In genomic region chr5:53524831-53525230, GRCm38 (mm10) we compare ENCODE assay signal across 22 mouse cellular contexts. TPM values are rescaled to one million over a fixed set of nuclear protein-coding genes. Genes with fewer than 3 reads are reported as not detected.
DNase-seq lines count a peak whose midpoint lies in the region; ATAC-seq and TF ChIP-seq lines count a peak whose summit lies in the region.
"Had no signal": no experiment of that assay in that cellular context is flagged by ENCODE, and none has a peak within 500 bp of the region (broad histone marks: within the 10 kb centered on the region; RNA-seq: fewer than 3 reads in every experiment).

No protein-coding gene starts in this region.

- no peak overlapping the region for H3K4me2 ChIP-seq in midbrain, embryonic 11.5 days
- no peak overlapping the region for H3K4me2 ChIP-seq in midbrain, embryonic 16.5 days (ENCODE audit: low read length)
- H3K4me2 ChIP-seq: embryonic facial prominence, embryonic 15.5 days; heart, embryonic 11.5 days; heart, embryonic 15.5 days; intestine, embryonic 15.5 days had no signal

- no peak overlapping the region for H3K9ac ChIP-seq in midbrain, embryonic 11.5 days (ENCODE audit: low read length)
- H3K9ac ChIP-seq in midbrain, embryonic 16.5 days (ENCODE audit: low read depth, low read length), result no peak overlapping the region
- H3K9ac ChIP-seq: embryonic facial prominence, embryonic 15.5 days; heart, embryonic 15.5 days; intestine, embryonic 15.5 days had no signal

- no peaks in the 10 kb centered on the region for H3K9me3 ChIP-seq in midbrain, embryonic 11.5 days (ENCODE audit: control insufficient read depth, low read length)
- no peaks in the 10 kb centered on the region for H3K9me3 ChIP-seq in midbrain, embryonic 16.5 days (replicated peaks; ENCODE audit: control insufficient read depth, low read length, poor library complexity, severe bottlenecking)
- H3K9me3 ChIP-seq: embryonic facial prominence, embryonic 15.5 days; forebrain, embryonic 15.5 days; G1E; heart, embryonic 15.5 days; hindbrain, embryonic 13.5 days; intestine, embryonic 15.5 days had no signal

- no peaks in the 10 kb centered on the region for H3K27me3 ChIP-seq in cerebellum, adult 2 months (ENCODE audit: control insufficient read depth, insufficient read depth, low read length)
- no peaks in the 10 kb centered on the region for H3K27me3 ChIP-seq in midbrain, embryonic 11.5 days (ENCODE audit: control insufficient read depth, insufficient read depth, low read length)
- H3K27me3 ChIP-seq in midbrain, embryonic 16.5 days (ENCODE audit: control insufficient read depth, insufficient read depth, low read depth, low read length), result no peaks in the 10 kb centered on the region
- H3K27me3 ChIP-seq: embryonic facial prominence, embryonic 15.5 days; forebrain, embryonic 15.5 days; hindbrain, embryonic 13.5 days; intestine, embryonic 15.5 days had no signal

- DNase-seq in cerebellum, adult 2 months, result peak; percentile 8 to 13
- DNase-seq in midbrain, embryonic 11.5 days (ENCODE audit: low spot score, missing footprints), result peak; percentile 90
- peak; percentile 29 for DNase-seq in brain, adult 2 months (ENCODE audit: low read depth, low spot score)
- peak; percentile 21 for DNase-seq in retina, postnatal 1 day
- no peak for DNase-seq in Muller cell, postnatal 12 days (ENCODE audit: inconsistent ontology term)
- DNase-seq: adrenal gland, adult 8-10 months; adrenal gland, postnatal 36 days; B cell, adult 2 months; heart, adult 2 months; kidney, adult 18-20 months had no signal

- no peak overlapping the region for H3K27ac ChIP-seq in cerebellum, adult 2 months (ENCODE audit: insufficient read depth, low read length)
- H3K27ac ChIP-seq in midbrain, embryonic 11.5 days (ENCODE audit: low read depth, low read length), result no peak overlapping the region
- no peak overlapping the region for H3K27ac ChIP-seq in midbrain, embryonic 16.5 days (ENCODE audit: low read length)
- H3K27ac ChIP-seq: embryonic facial prominence, embryonic 15.5 days; heart, adult 2 months; heart, embryonic 15.5 days; intestine, embryonic 15.5 days had no signal

- TF ChIP-seq POLR2A in cerebellum, adult 2 months (IDR thresholded peaks at IDR 0.05; ENCODE audit: borderline replicate concordance, insufficient read depth, low read length), result no peak

- H3K4me3 ChIP-seq in cerebellum, adult 2 months (replicated peaks; ENCODE audit: insufficient read depth, low read depth, low read length), result no peak overlapping the region
- H3K4me3 ChIP-seq in midbrain, embryonic 11.5 days (ENCODE audit: low read depth, low read length), result no peak overlapping the region
- H3K4me3 ChIP-seq in midbrain, embryonic 16.5 days (ENCODE audit: low read depth, low read length), result no peak overlapping the region
- H3K4me3 ChIP-seq: embryonic facial prominence, embryonic 15.5 days; erythroblast, embryonic 14.5 days; heart, adult 2 months; heart, embryonic 15.5 days; intestine, embryonic 15.5 days had no signal

- no peaks in the 10 kb centered on the region for H3K36me3 ChIP-seq in midbrain, embryonic 11.5 days (ENCODE audit: control insufficient read depth, insufficient read depth, low read length)
- no peaks in the 10 kb centered on the region for H3K36me3 ChIP-seq in midbrain, embryonic 16.5 days (ENCODE audit: control insufficient read depth, insufficient read depth, low read length)
- H3K36me3 ChIP-seq: embryonic facial prominence, embryonic 15.5 days; forebrain, embryonic 15.5 days; G1E; heart, embryonic 15.5 days; hindbrain, embryonic 13.5 days; intestine, embryonic 15.5 days had no signal

- TF ChIP-seq CTCF in cerebellum, adult 2 months (IDR thresholded peaks at IDR 0.05; ENCODE audit: borderline replicate concordance, insufficient read depth, low read depth, low read length), result no peak

- H3K4me1 ChIP-seq in cerebellum, adult 2 months (ENCODE audit: control insufficient read depth, insufficient read depth, low read length), result peaks cover 10% of the 10 kb centered on the region
- H3K4me1 ChIP-seq in midbrain, embryonic 11.5 days (ENCODE audit: control insufficient read depth, insufficient read depth, low read length), result peaks cover 10% of the 10 kb centered on the region
- peaks cover 8% of the 10 kb centered on the region for H3K4me1 ChIP-seq in midbrain, embryonic 16.5 days (ENCODE audit: control insufficient read depth, insufficient read depth, low read length)

- WGBS in cerebellum, adult 2 months, result 84% methylated on average over 5 of the region's 5 CpGs
- 59% methylated on average over 5 of the region's 5 CpGs for WGBS in midbrain, embryonic 11.5 days
- 61% methylated on average over 5 of the region's 5 CpGs for WGBS in midbrain, embryonic 16.5 days

- ATAC-seq in cerebellum, adult (ENCODE audit: insufficient number of reproducible peaks, low FRiP score, low TSS enrichment), result no peak
- ATAC-seq in midbrain, embryonic 11.5 days (ENCODE audit: low FRiP score), result peak; percentile 28; the same call in 1 of the 2 replicates
- ATAC-seq in midbrain, embryonic 16.5 days, result no peak
- ATAC-seq in megakaryocyte progenitor cell, adult 5-6 weeks (replicated peaks; ENCODE audit: poor library complexity), result no peak
- ATAC-seq: CD4-positive, CD25-positive, alpha-beta regulatory T cell, adult 4 months; intestine, embryonic 15.5 days had no signal

RNA-seq across cellular contexts. Expression of gene Rbpj, which starts 58.9 kb away (rescaled TPM):
- 19.6 and 22.6 TPM in 2 replicates for polyA plus RNA-seq in cerebellum, adult 2 months (2012; rRNA removed)
- polyA plus RNA-seq in midbrain, embryonic 11.5 days (2014; fragmentation: Nextera tagmentation; extraction: Ambion mirVana), result 63.0 and 69.1 TPM in 2 replicates
- polyA plus RNA-seq in midbrain, embryonic 16.5 days (2015; fragmentation: Nextera tagmentation; extraction: Ambion mirVana), result 26.5 and 32.2 TPM in 2 replicates
- 65.1 and 66.7 TPM in 2 replicates for total RNA-seq in megakaryocyte progenitor cell, adult 5-6 weeks (2015)
- total RNA-seq in megakaryocyte progenitor cell, adult 5-6 weeks (2017), result 35.7 and 36.1 TPM in 2 replicates
